Mouse (Mus musculus) cerebellum, adult (tissue): ENCODE data around the gene Armc5.

Experiments used
- ATAC-seq: cut with Nextera tagmentation; 2 replicates; pipeline ENCODE4 v1.9.2; 2017; ENCODE audit warnings: mild to moderate bottlenecking, moderate library complexity, mixed read lengths; ENCODE audit not compliant: insufficient number of reproducible peaks, low FRiP score, low TSS enrichment

Gene Armc5

DNA sequence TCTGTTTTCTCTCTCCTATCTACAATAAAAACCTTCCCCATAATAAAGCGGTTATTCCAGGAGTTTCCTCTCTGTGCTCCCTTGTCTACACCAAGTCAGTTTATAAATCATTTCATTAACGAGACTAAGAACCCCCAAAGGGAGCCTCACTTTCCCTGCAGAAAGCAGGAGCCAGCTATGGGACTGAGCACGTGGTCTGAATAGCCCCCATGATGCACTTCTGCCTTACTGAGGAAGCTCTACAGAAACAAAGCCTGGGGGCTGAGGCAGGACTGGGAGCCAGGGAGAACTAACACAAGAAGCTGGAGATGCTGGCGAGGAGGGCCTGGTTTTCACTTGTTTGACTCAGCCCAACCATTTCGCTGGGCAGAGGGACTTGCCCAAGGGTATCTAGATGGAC is 46.9 kb downstream of the Armc5 start:
- no peak for ATAC-seq

DNA sequence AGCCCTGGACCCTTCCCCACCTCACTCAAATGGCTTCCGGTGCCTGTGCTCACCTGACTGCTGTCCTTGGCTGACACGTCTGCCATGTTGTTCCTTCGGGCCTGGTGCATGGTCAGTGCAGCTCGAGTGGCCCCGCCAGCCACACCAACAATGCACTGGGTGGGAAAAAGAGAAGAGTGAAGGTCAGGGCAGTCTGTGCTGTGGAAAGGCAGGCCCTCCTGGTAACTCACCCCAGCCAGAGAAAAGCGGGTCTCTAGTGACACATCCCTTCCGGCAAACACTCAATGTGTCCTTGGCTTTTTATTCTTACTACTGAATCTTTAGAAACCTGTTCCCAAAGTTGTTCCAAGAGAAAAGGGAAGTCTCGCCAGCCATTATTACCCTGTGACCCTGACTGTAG is 47.9 kb downstream of the Armc5 start:
- no peak for ATAC-seq

DNA sequence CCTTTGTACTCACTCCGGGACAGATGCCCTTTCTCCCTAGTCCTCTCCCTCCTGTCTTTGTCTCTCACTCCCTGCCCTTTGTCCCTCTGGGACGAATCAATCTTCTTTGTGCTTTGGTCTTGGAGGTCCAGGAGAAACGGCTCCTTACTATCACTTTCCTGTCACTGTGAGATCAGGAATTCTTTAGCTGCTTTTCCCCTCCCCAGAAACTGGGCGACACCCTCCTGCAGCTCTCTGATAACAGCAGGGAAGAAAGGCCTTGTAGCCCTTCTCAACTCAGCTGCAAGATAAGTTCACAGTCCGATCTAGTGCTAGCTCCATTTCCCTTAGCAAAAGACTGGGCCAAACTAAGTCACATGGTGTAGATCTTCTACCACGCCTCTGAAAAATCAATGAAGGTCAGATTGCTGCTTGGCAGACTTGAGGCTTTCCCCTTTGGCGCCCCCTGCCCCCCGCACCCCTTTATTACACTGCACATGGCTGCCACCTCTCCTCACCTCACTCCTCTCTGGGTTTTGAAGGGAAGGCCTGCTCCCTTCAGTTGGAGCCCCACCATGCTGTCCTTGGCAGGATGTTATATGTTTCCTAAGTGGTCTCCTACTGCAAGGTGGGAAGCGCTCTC is 51.9 kb downstream of the Armc5 start:
- ATAC-seq, result no peak
